19 mouse cellular contexts compared by ENCODE assay signal in the genomic region with DNA sequence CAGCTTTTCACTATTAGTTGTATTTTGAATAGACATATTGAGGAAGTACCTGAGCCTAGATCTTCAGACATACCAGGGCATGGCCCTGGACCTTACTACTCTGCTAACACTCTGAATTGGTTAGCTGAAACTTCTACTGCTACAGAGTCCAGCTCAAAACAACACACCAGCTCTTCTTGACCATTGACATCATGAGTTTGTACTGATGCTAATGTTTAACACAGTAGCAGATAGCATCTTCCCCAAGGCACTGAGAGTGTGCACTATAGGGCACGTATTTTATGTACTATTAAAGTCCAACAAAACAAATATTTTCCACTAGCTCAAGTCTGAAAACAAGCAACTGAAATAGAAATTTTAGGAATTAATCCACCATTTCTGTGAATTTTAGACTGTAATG.
"Had no signal": no experiment of that assay in that cellular context is flagged by ENCODE, and none has a peak within 500 bp of the region (broad histone marks: within the 10 kb centered on the region; RNA-seq: fewer than 3 reads in every experiment).

No protein-coding gene starts in this region.

- H3K27ac ChIP-seq: liver, embryonic 13.5 days; midbrain, embryonic 10.5 days; midbrain, embryonic 13.5 days; midbrain, embryonic 15.5 days; neural tube, embryonic 13.5 days; neural tube, embryonic 15.5 days had no signal

- H3K4me3 ChIP-seq: liver, embryonic 13.5 days; midbrain, embryonic 10.5 days; midbrain, embryonic 13.5 days; midbrain, embryonic 15.5 days; myocyte; neural tube, embryonic 13.5 days; neural tube, embryonic 15.5 days had no signal

- H3K9me3 ChIP-seq: liver, embryonic 13.5 days; midbrain, embryonic 10.5 days; midbrain, embryonic 13.5 days; midbrain, embryonic 15.5 days; neural tube, embryonic 13.5 days; neural tube, embryonic 15.5 days had no signal

- ATAC-seq: midbrain, embryonic 13.5 days; midbrain, embryonic 15.5 days had no signal

- DNase-seq: liver, embryonic 13.5 days; lung, adult 18-20 months; lung, embryonic 14.5 days; lung, postnatal 10 days; lung, postnatal 4 days; retina, postnatal 1 day; right cerebral cortex, adult 18-20 months; right cerebral cortex, postnatal 25 days; right cerebral cortex, postnatal 4 days; spleen, adult 18-20 months; thymus, adult 18-20 months; thymus, postnatal 14 days; thymus, postnatal 36 days had no signal

- H3K27me3 ChIP-seq: liver, embryonic 13.5 days; midbrain, embryonic 13.5 days; midbrain, embryonic 15.5 days; neural tube, embryonic 13.5 days; neural tube, embryonic 15.5 days had no signal

- H3K4me1 ChIP-seq: liver, embryonic 13.5 days; midbrain, embryonic 10.5 days; midbrain, embryonic 13.5 days; midbrain, embryonic 15.5 days; neural tube, embryonic 13.5 days; neural tube, embryonic 15.5 days had no signal

- H3K4me2 ChIP-seq: liver, embryonic 13.5 days; lung, embryonic 14.5 days; midbrain, embryonic 13.5 days; midbrain, embryonic 15.5 days; neural tube, embryonic 13.5 days; neural tube, embryonic 15.5 days had no signal

- H3K36me3 ChIP-seq: liver, embryonic 13.5 days; midbrain, embryonic 10.5 days; midbrain, embryonic 13.5 days; midbrain, embryonic 15.5 days; neural tube, embryonic 13.5 days; neural tube, embryonic 15.5 days had no signal

- H3K9ac ChIP-seq: liver, embryonic 13.5 days; lung, embryonic 14.5 days; midbrain, embryonic 13.5 days; midbrain, embryonic 15.5 days; neural tube, embryonic 13.5 days; neural tube, embryonic 15.5 days had no signal
